Mouse (Mus musculus) frontal cortex, adult 2 months (tissue): ENCODE results near the gene Insm1. TPM values are rescaled to one million over a fixed set of nuclear protein-coding genes. Genes with fewer than 3 reads are reported as not detected.

Experiments
- DNase-seq, 2 experiments: peaks; one replicate each; pipeline ENCODE4 v3.0.0; 2022; ENCODE audit warnings: low spot score in 1 of 2; ENCODE audit errors: extremely low spot score in 1 of 2
- polyA plus RNA-seq: library from polyadenylated mRNA; depleted of rRNA; stranded (reverse); fragments of >200 nt; gene quantifications from 2 replicates; pipeline ENCODE4 v1.2.3, GENCODE M21; 2012

The Insm1 gene
- polyA plus RNA-seq, 1 experiment: 6.4 TPM

DNA sequence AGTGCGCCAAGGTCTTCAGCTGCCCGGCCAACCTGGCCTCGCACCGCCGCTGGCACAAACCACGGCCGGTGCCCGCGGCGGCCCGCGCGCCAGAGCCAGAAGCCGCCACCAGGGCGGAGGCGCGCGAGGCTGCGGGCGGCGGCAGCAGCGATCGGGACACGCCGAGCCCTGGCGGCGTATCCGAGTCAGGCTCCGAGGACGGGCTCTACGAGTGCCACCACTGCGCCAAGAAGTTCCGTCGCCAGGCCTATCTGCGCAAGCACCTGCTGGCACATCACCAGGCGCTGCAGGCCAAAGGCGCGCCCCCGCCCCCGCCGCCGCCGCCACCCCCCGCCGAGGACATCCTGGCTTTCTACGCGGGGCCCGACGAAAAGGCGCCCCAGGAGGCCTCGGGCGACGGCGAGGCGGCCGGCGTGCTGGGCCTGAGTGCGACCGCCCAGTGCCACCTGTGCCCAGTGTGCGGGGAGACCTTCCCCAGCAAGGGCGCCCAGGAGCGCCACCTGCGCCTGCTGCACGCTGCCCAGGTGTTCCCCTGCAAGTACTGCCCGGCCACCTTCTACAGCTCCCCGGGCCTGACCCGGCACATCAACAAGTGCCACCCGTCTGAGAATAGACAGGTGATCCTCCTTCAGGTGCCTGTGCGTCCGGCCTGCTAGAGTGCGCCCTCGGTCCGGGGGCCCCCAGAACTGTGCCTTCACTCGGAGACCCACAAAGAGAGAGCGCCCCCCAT is 1.6 kb downstream of the Insm1 start:
- no peak for DNase-seq

DNA sequence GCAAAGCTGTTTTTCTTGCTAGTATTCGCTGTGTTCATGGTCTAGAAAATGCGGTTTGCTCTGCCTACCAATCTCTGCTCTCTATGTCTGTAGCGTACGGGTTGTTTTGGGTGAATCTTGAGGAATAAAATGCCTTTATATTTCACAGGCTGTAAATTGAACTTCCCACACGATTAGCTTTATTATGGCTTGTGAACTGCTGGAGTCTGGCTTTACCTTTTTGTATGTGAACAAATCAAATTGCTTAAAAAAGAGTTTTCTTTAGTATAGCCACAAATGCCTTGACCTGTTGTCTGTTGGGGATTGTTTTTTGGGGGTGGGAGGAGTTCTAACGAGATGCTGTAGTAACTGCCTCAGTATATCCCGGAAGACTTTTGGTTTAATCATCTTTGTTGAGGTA is 2.4 kb downstream of the Insm1 start:
- DNase-seq: no peak

DNA sequence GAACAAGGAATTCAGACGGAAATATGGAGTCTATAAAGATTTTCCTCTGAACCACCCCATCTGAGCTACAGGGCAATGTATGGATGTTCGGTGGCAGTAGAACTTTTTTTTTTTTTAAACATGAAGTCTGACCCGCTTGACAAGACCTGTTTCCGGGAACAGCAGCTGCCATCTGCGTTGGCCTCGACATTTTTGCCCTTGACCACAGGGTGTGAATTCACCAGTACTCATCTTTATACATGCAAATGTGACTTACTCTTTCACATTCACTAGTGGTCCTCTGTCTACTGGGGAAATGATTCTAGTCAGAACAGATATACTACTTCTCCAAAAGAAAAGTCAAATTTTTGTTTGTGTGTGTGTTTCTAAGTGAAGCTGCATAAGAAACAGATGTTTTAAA is 4.1 kb downstream of the Insm1 start:
- DNase-seq: no peak

DNA sequence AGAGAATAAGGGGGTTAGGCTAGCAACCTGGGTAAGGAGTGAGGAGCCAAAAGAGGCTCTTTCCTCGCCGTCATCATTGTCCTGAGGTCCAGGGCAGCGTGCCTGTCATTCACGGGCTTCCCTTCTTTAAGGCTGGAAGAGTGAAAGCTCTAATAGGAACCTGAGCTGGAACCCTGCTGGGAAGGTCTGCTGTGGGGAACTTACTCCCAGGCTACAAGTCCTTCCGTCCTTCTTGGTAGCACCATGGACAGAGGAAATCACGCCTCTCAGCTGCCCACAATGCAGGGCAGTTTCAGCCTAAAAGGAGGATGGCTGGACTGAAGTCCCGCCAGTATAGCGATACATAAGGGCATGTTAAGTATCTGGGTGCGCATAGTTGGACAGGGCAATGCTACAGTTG is 4.8 kb downstream of the Insm1 start:
- no peak for DNase-seq

DNA sequence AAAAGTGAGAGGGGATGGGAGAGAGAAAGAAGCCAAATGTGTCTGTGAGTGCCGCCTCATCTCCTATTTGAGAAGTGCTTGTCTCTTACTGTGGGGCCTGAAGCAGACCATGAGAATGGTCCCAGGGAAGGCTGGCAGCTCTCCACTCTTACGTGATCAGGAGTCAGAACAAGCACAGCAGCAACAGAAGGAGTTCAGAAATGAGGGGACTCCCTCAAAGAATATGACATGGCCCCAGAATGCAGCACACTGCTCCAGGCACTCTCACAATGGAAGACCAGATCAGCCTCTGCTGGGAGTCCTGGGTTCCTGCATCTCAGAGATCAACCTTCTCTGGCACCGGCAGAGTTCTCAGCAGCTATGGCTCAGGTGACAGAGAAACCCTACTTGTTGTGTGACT is 5.9 kb downstream of the Insm1 start:
- no peak for DNase-seq

DNA sequence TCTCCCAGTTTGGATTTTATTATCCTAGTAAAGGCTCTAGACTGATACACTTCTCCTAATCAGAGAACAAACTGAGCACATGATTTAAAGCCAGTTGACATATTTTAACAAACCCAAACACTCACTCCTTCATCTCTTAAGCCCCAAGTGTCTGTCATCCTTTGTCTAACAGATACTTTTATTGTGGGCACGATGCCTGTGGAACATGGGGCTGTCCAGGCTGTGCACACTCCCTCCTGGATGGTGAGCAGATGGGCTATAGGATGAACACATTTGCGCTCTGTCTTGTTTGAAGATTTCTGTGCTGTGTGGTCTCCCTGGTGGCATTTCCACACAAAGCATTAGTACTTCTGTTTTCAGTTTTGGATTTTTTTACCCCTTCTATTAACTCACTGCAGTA is 6.7 kb downstream of the Insm1 start:
- DNase-seq: no peak

DNA sequence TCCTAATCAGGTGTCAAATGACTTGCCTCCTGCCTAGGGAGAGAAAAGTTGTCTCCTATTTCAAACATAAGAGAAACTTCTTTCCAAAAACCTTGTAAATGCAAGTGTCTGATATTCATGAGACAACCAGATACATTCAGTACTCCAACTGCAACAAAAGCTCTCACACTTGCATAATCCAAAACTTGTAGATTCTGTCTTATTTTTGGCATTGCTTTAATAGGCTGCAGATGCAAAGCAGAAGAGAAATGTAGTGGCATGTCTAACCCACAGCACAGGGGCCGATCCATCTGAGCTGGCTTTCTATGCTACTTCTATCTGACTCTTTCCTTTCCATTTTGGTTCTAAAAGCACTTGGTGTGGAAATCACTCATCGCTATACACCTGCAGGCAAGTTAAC is 9.8 kb downstream of the Insm1 start:
- DNase-seq: no peak

DNA sequence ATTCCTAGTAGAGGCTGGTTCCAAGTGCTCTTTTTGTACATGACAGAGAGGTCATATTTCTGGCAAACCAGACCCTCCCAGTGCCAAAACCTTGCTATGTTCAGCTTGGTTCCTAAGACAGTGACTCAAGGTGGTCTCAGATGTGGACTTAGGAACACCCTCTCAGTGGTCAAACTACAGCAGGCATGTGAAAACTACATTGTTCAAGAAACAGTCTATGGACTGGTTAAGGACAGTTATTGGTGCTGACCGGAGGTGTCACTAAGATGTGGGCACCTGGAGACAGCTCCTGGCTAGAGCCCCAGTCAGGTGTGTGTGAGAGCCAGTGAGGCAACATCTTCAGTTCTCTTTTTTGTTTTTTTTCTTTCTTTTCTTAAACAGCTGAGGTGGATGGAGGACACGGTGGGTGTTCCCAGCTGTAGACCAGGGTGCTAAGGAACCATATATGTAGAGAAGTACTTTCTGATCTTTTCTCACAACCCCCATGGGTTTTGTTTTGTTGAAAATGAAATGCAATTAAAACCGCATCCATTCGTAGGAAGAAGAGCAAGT is 17.6 kb downstream of the Insm1 start:
- no peak for DNase-seq

DNA sequence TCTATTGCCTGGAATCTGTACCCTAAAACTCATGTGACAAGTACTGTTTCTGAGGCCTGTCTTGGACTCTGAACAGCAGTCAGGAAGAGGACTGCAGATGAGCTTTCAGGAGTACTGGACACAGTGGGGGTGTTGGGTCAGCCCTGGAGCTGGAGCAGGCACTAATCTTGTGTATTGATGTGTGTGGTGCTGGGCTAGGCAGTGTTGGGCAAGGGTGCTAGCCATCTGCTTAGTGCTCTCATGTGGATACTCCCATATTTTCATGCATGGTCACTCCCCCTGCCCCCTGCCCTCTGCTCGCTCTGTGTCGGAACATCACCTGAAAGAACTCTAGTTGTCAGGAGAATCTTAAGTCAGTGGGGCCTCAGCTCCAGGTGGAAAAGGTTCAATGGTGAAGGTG is 22.3 kb downstream of the Insm1 start:
- DNase-seq: no peak

DNA sequence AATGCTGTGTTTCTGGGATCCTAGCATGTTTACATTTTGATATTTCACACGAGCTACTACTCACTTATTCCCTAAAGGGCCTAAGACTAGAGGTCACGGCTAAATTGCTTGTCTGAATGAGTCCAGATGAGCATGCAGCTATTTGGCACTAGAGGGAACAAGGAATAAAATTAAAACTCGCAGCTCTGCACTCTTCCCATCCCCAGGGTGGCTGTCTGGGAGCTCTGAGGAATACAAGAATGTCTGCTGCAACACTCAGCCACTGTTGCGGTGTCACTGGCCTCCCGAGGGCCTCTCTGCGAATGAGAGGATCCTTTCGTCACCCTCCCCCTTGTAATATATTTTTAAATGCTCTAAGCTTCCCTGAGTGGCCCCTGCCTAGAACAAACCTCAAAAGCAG is 23.7 kb downstream of the Insm1 start:
- no peak for DNase-seq

DNA sequence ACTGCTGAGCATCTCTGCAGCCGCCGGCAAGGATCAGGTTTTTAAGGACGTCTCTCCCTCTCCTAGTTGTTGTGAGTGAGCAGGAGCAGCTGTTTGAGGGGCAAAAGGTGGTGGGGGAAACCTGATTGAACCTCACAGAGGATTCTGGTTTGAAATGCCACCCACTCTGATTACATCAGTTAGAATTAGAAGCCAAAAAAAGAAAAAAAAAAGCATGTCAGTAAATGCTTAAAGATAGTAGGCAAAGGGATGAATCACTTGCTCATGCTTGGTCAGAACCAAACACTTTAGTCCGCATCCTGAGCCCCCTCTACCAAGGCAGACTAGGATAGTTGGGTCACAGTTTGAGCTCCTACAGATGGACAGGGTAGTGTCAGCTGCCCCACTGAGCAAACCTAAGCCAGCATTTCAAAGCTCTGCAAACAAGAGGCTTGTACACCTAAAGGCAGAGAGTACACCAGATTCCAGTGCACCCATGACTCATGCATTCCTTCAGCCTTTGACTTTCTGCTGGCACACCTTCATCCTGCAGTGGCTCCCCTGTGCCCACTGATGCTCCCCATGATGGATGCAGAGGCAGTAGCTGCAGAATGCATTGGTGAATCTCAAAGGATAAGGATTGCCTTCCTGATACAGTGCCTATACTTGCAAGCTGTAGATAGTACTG is 24.8 kb downstream of the Insm1 start:
- peak in 1 of 2 experiments; percentile 31 for DNase-seq

DNA sequence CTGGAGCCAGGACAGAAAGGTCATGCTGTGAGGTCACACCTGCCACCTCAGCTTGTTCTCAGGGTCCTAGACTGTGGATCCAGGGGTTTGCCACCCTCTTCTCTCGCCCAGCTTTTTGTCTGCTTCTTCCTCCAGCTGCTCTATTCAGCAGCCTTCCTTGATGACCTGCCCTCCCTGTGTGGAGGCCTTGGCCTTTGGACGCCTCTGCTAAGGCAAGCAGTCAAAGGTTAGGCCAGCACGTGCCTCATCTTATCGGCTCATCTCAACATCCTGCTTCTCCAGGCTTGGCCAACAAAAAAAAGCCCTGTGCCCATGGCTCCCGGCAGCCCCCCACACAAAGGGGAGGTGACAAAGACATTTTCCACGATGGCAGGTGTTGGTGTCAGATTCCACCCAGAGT is 25.9 kb downstream of the Insm1 start:
- DNase-seq: no peak

DNA sequence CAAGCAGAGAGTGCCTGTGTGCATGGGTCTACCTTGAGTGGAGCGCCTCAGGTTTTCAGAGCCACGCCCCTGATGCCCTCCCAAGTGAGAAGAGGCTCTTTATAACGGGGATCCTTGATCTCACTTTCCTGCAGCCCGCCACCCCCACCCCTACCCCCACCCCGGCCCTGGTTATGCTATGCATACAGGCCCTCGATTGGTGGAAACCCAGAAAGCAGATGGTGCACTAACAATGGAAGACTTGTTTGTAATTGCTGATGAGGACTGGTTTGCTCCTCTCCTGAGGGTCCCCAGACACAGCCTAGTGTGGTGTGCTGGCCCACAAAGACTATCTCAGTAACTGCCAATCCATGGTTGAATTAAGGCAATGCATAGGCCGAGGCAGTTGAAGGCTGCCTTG is 27.3 kb downstream of the Insm1 start:
- no peak for DNase-seq

DNA sequence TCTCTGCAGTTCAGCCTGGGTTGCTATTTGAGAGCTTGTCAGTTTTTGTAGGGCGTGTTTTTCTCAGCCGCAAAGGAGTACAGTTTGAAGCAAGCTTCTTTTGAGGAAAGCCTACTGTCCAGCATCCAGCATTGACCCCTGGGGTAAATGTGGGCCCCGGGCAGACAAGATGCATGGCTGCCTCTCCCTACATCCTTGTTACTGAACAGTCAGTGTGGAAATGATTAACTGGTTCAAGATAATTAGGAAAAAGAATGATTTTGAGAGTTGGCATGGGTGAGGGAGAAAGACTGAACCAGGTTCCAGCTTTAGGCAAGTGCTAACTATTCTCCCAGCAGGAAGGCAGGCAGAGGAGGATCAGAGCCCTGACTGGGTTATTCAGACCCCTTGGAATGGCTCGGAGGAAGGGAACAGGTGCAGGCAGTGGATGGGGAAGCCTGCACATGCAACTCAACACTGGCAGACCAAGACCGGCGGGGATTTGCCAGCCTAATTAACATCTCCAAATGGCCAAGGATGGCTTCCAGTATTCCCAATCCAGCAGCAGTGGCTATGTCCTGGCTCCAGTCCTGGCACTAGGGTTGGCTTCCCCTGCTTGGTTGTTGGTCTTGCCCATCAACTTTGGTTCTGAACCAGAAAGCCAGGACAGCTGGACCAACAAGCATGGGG is 28.6 kb downstream of the Insm1 start:
- DNase-seq: no peak

DNA sequence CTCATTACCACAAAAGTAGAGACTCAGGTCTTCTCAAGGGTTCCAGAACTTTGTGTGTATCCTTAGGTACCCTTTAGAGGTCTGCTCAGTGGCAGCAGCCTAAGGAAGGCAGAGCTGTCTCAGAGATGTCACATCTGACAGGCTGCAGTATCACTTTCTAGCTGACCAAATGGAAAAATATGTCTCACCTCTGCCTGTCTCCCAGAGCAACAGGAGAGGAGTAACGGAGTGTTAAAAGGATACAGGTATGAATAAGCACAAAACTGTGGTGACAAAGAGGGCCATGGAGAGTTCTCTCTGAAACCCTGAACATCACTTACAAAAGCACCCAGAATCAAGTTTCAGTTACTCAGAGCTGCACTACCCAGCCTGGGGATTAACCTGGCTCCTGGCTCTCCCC is 32.7 kb downstream of the Insm1 start:
- no peak for DNase-seq

DNA sequence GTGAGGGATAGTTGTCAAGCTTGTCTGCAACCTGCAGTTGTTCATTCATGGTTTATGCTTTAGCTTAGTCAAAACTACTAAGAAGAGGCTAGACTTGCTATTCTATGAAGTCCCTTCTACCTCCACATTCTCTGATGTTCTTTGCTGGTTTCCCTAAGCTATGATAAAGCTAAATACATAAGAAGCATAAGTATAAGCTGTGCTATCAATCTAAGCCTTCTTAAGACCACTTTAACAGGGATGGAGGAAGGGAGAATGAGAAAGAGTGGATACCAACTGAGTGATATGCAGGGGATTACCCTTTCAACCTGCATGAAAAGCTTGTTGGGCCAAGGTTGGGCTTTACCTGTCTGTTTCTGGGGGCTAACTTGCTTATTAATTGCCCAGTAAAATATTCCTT is 33.9 kb downstream of the Insm1 start:
- DNase-seq: no peak

DNA sequence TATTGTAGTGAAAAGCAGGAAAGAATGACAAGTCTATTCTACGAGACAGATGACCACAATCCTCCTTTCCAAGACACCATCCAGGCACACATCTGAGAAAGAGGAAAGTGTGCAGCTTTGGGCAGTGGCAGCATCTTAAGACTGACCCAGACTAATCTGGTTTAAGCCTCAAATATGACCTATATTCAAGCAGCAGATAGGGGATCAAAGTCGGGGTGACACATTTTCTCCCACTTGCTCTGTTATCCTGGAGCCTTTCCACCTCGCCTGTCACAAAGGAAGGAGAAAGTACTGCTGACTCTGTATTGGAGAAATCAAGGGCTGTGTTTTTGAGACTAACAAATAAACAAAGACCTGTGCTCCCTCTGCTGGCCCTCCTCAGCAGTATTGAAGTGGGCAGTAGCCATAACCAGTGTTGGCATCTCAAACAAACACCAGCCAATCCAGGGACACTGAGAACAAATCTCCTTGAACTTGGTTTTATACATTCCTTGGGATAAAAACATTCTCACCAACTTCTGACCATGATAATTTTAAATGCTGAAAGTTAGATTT is 34.7 kb downstream of the Insm1 start:
- peak in 1 of 2 experiments; percentile 23 for DNase-seq

DNA sequence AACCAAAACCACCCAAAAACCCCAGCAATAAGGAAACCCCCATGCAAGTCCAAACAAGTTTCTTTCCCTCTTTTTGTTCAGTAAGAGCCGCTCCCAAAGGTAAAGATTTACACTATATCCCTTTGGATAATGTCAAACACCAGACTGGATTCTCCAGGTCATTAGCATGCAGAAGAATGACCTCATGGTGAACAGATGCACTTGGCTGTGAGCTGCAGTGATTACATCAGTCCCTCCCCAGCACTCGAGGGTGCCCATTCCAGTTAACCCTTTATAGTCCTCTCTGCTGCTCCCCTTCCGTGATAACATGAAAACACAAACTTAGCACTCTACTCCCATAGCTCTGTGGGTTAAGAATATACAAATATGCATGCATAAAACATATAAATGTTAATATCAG is 35.3 kb downstream of the Insm1 start:
- DNase-seq: no peak

DNA sequence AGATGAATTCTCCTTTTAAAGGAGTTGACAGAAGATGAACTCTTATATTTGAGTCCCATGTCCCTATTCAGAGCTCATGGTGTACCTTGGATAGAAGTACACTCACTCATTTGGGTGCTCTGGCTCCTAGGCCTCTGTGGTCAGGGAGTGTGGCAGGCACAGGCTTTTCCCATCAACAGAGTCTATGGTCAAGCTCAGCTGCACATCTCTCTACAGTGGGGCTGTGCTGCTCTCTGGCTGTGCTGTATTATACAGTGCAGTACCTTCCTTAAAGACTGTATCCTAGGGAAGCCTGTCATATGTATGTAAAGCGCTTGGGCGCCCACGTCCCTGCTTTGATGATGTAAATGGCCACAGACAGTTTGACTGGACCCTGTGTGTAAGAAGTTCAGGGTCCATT is 35.9 kb downstream of the Insm1 start:
- no peak for DNase-seq

DNA sequence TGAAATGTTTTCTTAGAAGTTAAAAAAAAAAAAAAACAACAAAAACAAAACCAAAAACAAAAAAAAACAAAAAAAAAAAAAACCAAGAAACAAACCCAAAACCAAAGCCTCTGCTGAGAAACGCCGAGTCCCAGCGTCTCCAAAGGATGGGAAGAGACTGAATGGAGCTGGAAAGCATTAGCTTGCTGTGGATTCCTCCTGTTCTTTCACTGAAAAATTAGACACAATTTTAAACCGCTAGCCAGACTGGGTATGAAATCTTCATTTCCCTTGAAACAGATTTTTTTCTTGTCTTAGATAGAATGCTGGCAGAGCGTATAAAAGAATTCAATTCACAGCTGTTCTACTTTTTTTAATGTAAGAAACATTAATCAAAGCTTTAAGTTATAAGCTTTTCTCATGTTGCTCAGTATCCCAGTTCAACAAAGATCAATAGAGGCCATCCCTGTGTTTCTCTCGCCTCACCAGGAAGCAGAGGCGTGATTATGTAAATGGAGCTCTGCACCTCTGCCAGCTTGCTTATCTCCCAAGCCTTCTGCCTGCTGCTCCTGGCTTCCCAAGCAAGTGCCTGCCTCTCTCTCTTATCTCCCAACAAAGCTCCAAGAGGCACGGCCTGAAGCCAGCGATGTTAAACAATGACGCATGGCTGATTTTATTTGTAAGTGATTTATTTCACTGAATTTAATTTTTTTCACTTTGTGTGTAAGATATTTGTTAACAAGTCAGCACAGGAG is 37.2 kb downstream of the Insm1 start:
- DNase-seq: peak; percentile 21 to 70
